Mouse (Mus musculus): ENCODE measurements around the gene Smim4.

Gene Smim4

GRCm38 (mm10) chr14:31128826-31129219, at the start of gene Smim4:
Smim4 (minus strand) TSS chr14:31128956.
- DNase-seq (ENCODE audit: low spot score), result peak; percentile 100

- no peak for DNase-seq (ENCODE audit: low spot score)
Observed at GRCm38 (mm10) chr14:31177715-31178114, 49.0 kb upstream of the Smim4 start.

GRCm38 (mm10) chr14:31177287-31177686, 48.5 kb upstream of the Smim4 start:
- no peak for DNase-seq (ENCODE audit: low spot score)

- no peak for DNase-seq (ENCODE audit: low spot score)
Observed at GRCm38 (mm10) chr14:31173537-31173936, 44.8 kb upstream of the Smim4 start.

GRCm38 (mm10) chr14:31172781-31173455, 44.2 kb upstream of the Smim4 start:
- DNase-seq (ENCODE audit: low spot score), result no peak

- no peak for DNase-seq (ENCODE audit: low spot score)
Observed at GRCm38 (mm10) chr14:31171821-31172220, 43.1 kb upstream of the Smim4 start.

GRCm38 (mm10) chr14:31171386-31171785, 42.6 kb upstream of the Smim4 start:
- no peak for DNase-seq (ENCODE audit: low spot score)

GRCm38 (mm10) chr14:31170963-31171362, 42.2 kb upstream of the Smim4 start:
- DNase-seq (ENCODE audit: low spot score), result no peak

GRCm38 (mm10) chr14:31169508-31169907, 40.8 kb upstream of the Smim4 start:
- no peak for DNase-seq (ENCODE audit: low spot score)

GRCm38 (mm10) chr14:31168425-31168824, 39.7 kb upstream of the Smim4 start, which contains the start of gene Stab1:
Stab1 (minus strand) TSS chr14:31168641.
- no peak for DNase-seq (ENCODE audit: low spot score)

- DNase-seq (ENCODE audit: low spot score), result no peak
Observed at GRCm38 (mm10) chr14:31166827-31167226, 38.1 kb upstream of the Smim4 start.

- no peak for DNase-seq (ENCODE audit: low spot score)
Observed at GRCm38 (mm10) chr14:31165991-31166630, 37.4 kb upstream of the Smim4 start.

GRCm38 (mm10) chr14:31165458-31165857, 36.7 kb upstream of the Smim4 start:
- no peak for DNase-seq (ENCODE audit: low spot score)

- no peak for DNase-seq (ENCODE audit: low spot score)
Observed at GRCm38 (mm10) chr14:31165010-31165409, 36.3 kb upstream of the Smim4 start.

GRCm38 (mm10) chr14:31164067-31164466, 35.3 kb upstream of the Smim4 start:
- DNase-seq (ENCODE audit: low spot score), result no peak

GRCm38 (mm10) chr14:31161638-31162037, 32.9 kb upstream of the Smim4 start:
- peak; percentile 9 for DNase-seq (ENCODE audit: low spot score)

GRCm38 (mm10) chr14:31161191-31161590, 32.4 kb upstream of the Smim4 start:
- DNase-seq (ENCODE audit: low spot score), result no peak

GRCm38 (mm10) chr14:31160196-31161150, 31.7 kb upstream of the Smim4 start:
- no peak for DNase-seq (ENCODE audit: low spot score)

- no peak for DNase-seq (ENCODE audit: low spot score)
Observed at GRCm38 (mm10) chr14:31145694-31146093, 16.9 kb upstream of the Smim4 start.

GRCm38 (mm10) chr14:31141011-31141410, 12.3 kb upstream of the Smim4 start:
- no peak for DNase-seq (ENCODE audit: low spot score)

- DNase-seq (ENCODE audit: low spot score), result no peak
Observed at GRCm38 (mm10) chr14:31140141-31140540, 11.4 kb upstream of the Smim4 start.

GRCm38 (mm10) chr14:31139666-31140065, 10.9 kb upstream of the Smim4 start:
- DNase-seq (ENCODE audit: low spot score), result no peak

Measured in retina, embryonic 14.5 days (tissue).